Mouse (Mus musculus): Measurements from ENCODE around the gene Kcnv2. TPM values are rescaled to one million over a fixed set of nuclear protein-coding genes. Genes with fewer than 3 reads are reported as not detected.

Gene Kcnv2
- not detected in 2 replicates for total RNA-seq (2017)

DNA sequence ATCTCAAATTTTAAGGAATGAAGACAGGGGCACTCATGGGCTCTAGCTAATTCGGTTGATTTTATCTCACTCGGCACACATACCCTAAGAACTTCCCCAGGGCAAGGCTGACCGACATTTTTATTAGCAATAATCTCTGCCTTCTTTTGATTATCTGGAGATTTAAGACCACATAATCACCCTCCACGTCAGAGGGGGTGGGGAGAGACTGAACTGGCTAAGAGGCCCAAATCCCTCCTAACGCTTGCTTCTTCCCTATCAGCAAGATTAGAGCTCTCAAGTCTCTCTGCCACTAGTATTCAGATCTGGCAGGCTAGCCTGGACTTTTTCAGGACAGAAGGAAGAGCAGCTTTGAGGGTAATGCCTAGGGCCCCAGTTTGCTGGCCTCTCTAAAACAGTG, at the start of gene Kcnv2:
Kcnv2 (plus strand) TSS at position 308 of the 400 bp plus-strand sequence.
- ATAC-seq (replicated peaks in 1 of 2; ENCODE audit: insufficient read depth in 1 of 2, low FRiP score in 2 of 2, low TSS enrichment in 1 of 2, low read depth in 1 of 2, poor library complexity in 2 of 2, severe bottlenecking in 2 of 2): no peak

DNA sequence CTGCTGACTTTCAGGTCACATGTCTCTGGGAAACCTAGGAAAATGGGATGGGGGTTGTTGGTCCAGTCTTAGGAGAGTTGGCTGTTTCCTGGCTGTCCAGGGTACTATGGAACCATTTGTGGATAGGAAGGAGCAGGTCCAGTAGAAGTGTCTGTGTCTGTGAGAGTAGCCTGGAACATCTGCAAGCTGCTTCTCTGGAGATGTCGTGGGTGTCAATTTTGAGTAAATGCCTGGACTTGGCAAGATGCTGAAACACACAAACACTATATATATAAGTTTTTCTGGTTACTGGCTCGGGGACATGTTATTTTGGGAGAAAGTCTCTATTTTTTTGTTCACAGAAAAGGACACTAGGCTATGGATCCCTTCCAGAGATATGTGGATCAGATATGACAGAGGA, 49.0 kb upstream of the Kcnv2 start:
- no peak for ATAC-seq (replicated peaks in 1 of 2; ENCODE audit: insufficient read depth in 1 of 2, low FRiP score in 2 of 2, low TSS enrichment in 1 of 2, low read depth in 1 of 2, poor library complexity in 2 of 2, severe bottlenecking in 2 of 2)

DNA sequence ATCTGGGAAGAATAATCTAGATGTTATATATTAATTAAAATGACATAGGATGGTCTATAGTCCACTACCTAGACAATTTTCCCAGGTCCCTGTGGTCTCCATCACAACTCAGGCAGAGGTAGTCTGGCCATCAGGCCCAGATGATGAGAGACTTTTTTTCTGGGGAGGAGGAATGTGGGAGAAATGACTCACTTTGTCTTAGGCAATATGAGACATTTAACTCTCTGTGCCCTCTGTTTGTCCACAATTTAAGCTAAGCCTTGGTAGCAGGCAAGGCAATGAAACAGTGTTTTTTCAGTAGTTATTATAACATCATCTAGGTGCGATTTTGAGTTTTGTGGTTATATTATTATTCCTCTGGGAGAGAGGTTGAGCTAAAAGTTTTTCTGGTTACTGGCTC, 48.0 kb upstream of the Kcnv2 start:
- no peak for ATAC-seq (replicated peaks in 1 of 2; ENCODE audit: insufficient read depth in 1 of 2, low FRiP score in 2 of 2, low TSS enrichment in 1 of 2, low read depth in 1 of 2, poor library complexity in 2 of 2, severe bottlenecking in 2 of 2)

DNA sequence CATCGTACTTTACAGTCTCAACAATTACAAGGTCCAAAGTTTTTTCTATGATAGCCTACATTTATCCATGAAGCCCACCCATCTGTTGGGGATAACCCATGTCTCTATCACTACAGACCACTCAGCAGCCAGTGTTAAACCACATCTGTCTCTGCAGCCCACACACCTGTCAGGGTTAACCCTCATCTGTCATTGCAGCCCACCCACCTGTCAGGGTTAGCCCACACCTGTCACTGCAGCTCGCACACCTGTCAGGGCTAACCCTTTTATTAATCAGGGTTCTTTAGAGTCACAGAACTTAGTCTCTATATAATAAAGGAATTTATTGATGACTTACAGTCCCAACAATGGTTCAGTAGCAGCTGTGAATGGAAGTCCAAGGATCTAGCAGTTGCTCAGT, 43.2 kb upstream of the Kcnv2 start:
- no peak for ATAC-seq (replicated peaks in 1 of 2; ENCODE audit: insufficient read depth in 1 of 2, low FRiP score in 2 of 2, low TSS enrichment in 1 of 2, low read depth in 1 of 2, poor library complexity in 2 of 2, severe bottlenecking in 2 of 2)

DNA sequence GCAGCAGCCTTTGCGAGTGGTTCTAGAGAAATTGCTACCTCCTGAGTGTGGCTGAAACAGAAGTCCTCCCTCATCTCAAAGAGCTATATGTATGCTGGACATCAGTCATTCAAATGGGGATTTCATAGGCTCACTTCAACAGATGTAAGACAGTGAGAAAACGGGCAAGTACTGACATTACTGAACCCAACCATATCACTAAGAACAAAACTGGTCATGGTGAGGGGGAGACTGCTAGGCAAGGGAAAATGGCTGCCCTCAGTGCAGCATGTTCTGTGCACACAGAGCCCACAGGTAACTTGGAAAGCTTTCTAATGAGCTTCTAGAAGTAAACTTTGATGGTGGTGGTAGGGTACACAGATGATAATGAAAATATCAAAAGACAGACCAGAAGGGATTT, 12.3 kb upstream of the Kcnv2 start:
- ATAC-seq (replicated peaks in 1 of 2; ENCODE audit: insufficient read depth in 1 of 2, low FRiP score in 2 of 2, low TSS enrichment in 1 of 2, low read depth in 1 of 2, poor library complexity in 2 of 2, severe bottlenecking in 2 of 2): no peak

DNA sequence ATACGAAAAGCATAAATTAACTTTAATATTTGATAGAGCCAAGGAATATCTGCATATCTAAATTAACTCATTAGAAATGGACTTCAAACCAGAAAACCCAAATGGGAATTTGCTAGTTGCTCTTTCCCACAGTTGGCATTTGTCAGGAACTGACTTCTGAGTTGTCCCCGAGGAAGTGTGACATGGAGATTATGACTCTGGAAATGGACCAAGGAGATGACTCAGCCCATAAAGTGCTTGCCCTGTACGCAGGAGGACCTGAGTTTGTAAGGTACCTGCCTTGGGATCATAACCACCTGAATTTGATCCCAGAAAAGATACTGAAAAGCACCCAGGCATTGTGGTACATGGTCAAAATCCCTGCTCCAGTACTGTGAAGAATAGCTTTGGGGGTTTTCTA, 11.1 kb upstream of the Kcnv2 start:
- no peak for ATAC-seq (replicated peaks in 1 of 2; ENCODE audit: insufficient read depth in 1 of 2, low FRiP score in 2 of 2, low TSS enrichment in 1 of 2, low read depth in 1 of 2, poor library complexity in 2 of 2, severe bottlenecking in 2 of 2)

DNA sequence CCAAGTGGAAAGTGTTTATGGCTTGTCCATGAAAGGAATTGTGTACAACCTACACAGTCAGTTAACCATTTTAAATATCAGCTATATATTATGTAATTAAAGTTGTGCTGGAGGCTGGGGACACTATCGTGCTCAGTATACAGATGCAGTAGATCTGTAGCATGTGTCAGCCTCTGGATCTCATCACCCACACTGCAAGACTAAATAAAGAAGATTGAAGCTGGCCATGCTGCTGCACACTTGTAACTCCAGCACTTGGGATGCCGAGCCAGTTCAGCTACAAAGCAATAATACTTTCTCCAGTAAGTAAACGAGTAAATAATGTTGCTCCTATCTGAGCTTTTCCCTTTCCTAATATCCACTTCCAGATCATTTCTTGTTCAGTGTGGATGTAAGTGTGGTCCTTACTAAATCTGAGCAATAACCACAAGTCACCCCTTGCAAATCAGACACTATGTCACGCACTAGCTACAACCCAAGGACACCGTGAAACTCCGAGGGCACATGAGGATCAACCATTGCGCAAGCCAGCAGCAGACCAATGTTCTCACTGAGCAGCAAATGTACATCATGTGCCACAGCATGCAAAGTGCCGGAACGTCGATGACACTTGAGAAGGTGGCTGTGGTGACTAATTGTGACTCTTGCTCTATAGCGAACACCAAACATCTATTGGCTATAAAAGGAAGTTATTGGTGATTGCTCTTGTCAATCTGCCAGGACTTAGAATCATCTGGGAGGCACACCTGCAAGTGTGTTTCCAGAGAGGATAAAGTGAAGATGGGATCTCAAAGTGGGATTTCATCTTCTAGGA, 9.9 kb upstream of the Kcnv2 start:
- no peak for ATAC-seq (replicated peaks in 1 of 2; ENCODE audit: insufficient read depth in 1 of 2, low FRiP score in 2 of 2, low TSS enrichment in 1 of 2, low read depth in 1 of 2, poor library complexity in 2 of 2, severe bottlenecking in 2 of 2)

DNA sequence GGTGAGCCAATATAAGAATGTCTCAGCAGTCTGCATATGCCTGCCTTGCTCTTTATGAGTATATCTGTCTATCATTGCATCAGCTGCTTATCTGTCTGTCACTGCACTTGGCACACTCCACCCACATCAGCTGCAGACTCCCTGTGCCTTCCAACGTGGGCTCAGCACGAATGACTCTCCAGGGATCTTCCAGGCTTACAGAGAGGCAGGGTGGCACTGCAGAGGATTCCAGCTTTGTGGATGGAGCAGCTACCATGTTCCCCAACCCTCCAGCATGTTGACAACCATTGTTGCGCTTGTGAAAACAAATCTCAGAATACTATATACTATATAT, 9.3 kb upstream of the Kcnv2 start:
- ATAC-seq (replicated peaks in 1 of 2; ENCODE audit: insufficient read depth in 1 of 2, low FRiP score in 2 of 2, low TSS enrichment in 1 of 2, low read depth in 1 of 2, poor library complexity in 2 of 2, severe bottlenecking in 2 of 2): no peak

DNA sequence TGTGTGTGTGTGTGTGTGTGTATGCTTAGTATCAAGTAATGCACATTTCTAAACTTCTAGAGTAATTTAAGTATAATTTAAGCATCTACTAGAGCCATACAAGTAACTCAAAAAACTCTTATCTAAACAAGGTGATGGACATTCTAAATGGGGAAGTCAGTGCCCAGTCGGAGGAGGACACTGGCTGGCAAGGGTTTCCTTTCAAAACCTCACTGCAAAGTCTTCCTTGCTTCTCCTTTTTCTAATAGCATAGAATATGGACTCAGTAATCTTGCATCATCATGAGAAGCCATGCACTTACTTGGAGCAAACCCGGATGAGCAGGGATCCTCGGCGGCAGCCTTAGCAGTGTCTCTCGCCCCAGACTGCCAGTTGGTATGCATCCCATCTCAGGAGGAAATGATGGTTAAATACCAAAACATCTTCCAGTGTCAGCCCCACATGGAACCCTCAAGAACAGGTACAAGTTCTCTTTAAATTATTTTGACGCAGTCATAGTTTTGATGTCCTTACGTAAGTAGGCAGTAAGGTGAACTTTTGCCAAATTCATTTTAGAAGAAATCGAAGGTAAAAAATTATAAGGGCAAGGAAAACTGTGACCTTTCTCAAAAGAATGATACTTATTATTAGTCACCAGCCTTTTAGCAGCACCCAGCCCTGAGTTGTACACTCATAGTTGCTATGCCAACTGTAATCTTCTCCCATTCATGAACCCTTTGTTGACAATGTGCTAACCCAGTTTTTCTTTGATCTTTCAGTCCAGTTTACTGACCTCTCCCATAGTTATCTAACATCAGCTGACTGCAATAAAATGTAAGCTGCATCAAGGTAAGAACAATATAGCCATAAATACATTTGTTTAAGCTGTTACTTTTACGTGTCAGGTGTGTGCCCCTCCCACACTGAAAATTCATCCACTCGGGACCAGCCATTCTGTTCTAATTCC, 5.8 kb upstream of the Kcnv2 start:
- ATAC-seq (replicated peaks in 1 of 2; ENCODE audit: insufficient read depth in 1 of 2, low FRiP score in 2 of 2, low TSS enrichment in 1 of 2, low read depth in 1 of 2, poor library complexity in 2 of 2, severe bottlenecking in 2 of 2): peak; percentile 53 to 82

DNA sequence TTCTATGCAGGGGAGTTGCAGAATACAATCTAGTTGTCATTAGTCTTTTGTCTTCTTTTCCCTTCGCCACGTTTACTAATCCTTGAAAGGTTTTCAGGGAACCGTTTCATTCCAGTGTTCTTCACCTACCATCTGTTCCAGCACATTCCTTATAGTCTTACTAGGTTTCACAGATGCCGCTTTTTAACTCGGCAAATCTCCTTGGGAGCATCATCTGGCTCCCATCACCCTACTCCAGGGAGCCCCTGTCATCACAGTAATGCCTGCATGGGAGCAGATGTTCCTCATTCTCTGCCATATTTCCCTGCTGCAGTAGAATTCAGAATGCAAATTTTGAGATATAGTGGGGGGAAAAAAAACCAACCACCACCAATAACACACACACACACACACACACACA, 5.1 kb upstream of the Kcnv2 start:
- no peak for ATAC-seq (replicated peaks in 1 of 2; ENCODE audit: insufficient read depth in 1 of 2, low FRiP score in 2 of 2, low TSS enrichment in 1 of 2, low read depth in 1 of 2, poor library complexity in 2 of 2, severe bottlenecking in 2 of 2)

DNA sequence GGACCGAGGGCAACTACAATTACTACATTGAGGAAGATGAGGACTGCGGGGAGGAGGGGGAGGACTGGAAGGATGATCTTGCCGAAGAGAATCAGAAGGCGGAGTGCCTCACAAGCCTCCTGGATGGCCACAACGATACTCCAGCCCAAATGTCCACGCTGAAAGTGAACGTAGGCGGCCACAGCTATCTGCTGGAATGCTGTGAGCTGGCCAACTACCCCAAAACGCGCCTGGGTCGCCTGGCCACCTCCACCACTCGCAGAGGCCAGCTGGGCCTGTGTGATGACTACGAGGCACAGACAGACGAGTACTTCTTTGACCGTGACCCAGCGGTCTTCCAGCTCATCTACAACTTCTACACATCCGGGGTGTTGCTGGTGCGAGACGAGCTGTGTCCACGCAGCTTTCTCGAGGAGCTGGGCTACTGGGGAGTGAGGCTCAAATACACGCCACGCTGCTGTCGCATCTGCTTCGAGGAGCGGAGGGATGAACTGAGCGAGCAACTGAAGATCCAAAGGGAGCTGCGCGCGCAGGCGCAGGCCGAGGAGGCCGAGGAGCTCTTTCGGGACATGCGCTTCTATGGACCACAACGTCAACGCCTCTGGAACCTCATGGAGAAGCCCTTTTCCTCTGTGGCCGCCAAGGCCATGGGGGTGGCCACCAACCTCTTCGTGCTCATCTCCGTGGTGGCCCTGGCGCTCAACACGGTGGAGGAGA, 681 bp downstream of the Kcnv2 start:
- no peak for ATAC-seq (replicated peaks in 1 of 2; ENCODE audit: insufficient read depth in 1 of 2, low FRiP score in 2 of 2, low TSS enrichment in 1 of 2, low read depth in 1 of 2, poor library complexity in 2 of 2, severe bottlenecking in 2 of 2)

DNA sequence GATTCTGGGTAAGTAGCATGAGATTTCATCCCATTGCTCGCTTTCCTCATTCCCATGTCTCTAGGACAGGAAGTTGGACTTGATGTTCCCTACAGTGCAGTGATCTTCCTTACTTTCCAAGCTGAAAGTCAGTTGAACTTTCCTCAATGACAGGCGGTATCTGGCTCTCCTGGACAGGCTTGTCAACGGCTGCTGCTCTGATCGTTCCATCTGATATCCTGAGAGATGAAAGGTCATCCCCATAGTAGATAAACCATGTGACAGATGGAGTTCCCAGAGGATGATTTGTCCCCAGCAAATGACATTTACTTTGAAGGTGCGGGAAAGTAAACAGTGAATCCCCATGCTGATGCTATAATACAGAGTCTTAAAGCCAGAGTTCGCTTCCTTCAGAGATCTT, 3.2 kb downstream of the Kcnv2 start:
- ATAC-seq (replicated peaks in 1 of 2; ENCODE audit: insufficient read depth in 1 of 2, low FRiP score in 2 of 2, low TSS enrichment in 1 of 2, low read depth in 1 of 2, poor library complexity in 2 of 2, severe bottlenecking in 2 of 2): no peak

DNA sequence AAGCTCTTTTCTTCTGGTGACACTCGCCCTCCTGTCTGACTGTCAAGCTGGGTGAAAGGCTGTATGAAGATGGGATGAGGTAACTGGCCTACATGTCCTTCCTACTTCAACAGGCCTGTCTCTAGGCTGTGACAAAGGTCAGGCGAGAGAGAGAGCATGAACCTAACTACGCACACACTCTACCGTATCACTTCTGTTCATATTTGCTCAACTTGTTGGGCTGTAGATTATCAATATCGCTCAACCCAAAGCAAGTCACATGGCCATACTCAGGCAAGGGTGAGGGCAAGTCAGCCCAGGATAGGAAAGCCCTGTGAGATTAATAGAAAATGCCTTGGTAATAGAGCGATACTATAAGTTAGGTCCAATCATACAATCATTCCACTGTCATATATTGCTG, 5.2 kb downstream of the Kcnv2 start:
- no peak for ATAC-seq (replicated peaks in 1 of 2; ENCODE audit: insufficient read depth in 1 of 2, low FRiP score in 2 of 2, low TSS enrichment in 1 of 2, low read depth in 1 of 2, poor library complexity in 2 of 2, severe bottlenecking in 2 of 2)

DNA sequence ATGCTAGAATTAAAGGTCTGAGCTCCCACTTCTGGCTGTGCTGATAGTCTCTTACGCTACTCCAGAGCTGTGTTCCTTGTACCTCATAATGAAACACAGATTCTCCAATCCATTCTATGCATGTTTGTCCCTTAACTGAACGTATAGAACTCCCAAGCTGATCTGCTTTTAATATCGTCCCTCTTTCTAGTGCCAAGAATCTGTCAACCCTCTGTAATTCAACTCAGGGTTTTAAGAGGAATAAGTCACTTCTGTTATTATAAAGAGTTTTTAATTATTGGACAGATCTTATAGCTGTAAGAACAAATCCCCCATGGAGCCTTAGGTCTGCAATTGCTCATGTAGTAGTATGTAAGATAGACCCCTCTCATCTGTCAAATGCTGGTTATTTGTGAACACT, 5.8 kb downstream of the Kcnv2 start:
- no peak for ATAC-seq (replicated peaks in 1 of 2; ENCODE audit: insufficient read depth in 1 of 2, low FRiP score in 2 of 2, low TSS enrichment in 1 of 2, low read depth in 1 of 2, poor library complexity in 2 of 2, severe bottlenecking in 2 of 2)

DNA sequence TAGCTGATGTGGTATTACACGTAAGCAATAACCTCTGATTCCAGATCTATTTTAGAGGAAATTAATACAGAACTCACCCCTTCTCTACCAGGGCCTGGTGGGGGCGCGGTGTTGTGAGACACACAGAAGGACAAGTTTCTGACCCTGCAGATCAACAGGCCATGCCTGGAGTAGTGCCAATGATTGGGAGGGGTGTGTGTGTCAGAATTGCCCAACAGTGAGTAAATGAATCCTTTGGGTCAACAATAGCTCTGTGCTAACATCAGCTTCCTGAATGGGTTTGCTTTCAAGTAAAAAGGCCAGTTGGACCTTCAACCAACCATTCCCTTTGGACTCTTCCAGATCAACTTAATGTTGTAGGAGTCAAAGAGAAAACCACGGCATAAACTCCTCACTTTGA, 6.3 kb downstream of the Kcnv2 start:
- no peak for ATAC-seq (replicated peaks in 1 of 2; ENCODE audit: insufficient read depth in 1 of 2, low FRiP score in 2 of 2, low TSS enrichment in 1 of 2, low read depth in 1 of 2, poor library complexity in 2 of 2, severe bottlenecking in 2 of 2)

DNA sequence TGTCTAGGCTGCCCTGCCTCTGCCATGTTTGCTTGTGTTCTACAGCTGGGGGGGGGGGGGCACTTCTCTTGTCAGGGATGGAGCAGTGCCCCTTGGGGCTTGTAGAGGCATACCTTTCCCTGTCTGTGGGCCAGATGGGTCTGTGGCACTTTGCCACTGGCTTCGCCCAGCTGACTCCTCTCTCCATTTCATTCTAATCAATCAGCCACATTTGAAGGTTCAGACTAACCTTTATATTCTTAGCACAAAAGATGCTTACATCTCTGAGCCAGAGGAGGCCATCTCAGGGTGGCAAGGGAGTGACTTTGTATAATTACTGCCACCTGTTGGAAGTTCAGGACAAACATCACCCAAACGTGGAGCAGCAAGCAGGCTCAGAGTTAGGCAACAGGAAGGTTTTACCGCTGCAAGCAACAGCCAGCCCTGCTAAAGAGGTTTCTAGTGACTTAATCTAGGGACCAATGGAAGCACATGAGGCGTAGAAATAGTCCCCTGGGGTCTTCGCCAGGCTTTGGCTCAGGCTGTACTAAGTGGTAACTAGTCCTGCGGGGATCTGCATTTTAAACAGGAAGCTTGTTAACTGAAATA, 9.9 kb downstream of the Kcnv2 start:
- peak in 1 of 2 experiments; percentile 67; a peak in 2 of 4 replicates for ATAC-seq (replicated peaks in 1 of 2; ENCODE audit: insufficient read depth in 1 of 2, low FRiP score in 2 of 2, low TSS enrichment in 1 of 2, low read depth in 1 of 2, poor library complexity in 2 of 2, severe bottlenecking in 2 of 2)

DNA sequence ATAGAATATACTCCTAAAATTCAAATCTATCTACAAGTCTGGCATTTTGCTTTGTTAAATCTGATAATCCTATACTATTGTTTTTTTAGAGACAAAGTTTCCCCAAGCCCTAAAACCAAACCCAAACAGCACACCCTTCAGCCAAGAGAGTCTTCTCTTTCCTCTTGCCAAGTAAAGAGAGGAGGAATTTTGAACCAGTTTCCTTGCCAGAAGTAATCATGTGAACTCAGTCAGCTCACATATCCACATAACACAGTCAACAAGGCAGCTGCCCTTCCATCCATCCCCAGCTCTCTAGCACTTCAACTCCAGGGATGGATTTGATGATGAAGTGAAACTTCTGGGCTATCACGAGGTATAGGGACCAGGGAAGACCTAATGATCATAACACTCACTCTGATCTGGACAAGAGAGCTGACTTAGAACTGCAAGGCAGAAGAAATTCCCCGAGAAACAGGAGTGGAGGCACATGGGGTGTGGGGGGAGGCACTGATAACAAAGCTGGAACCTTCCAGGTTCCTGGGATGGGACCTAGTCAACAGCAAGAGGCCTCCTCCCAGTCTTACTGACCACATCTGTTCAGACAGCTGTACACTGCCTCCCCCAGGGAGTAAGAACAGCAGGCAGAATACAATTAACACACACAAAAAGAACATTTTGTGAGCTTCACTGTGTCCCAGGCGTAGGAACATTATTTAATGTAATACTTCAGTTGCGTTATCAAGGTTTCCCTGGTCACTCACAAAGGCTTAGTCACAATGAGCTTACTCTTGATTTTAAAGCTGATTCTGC, 13.9 kb downstream of the Kcnv2 start:
- ATAC-seq (replicated peaks in 1 of 2; ENCODE audit: insufficient read depth in 1 of 2, low FRiP score in 2 of 2, low TSS enrichment in 1 of 2, low read depth in 1 of 2, poor library complexity in 2 of 2, severe bottlenecking in 2 of 2): no peak
